Mouse (Mus musculus): ENCODE measurements at regions not wholly inside any gene's neighbourhood (a gene's known extent, or its start where the extent isn't known, plus 50 kb on each side); places are given as distances from the start of the nearest gene placed in this dataset.

DNA sequence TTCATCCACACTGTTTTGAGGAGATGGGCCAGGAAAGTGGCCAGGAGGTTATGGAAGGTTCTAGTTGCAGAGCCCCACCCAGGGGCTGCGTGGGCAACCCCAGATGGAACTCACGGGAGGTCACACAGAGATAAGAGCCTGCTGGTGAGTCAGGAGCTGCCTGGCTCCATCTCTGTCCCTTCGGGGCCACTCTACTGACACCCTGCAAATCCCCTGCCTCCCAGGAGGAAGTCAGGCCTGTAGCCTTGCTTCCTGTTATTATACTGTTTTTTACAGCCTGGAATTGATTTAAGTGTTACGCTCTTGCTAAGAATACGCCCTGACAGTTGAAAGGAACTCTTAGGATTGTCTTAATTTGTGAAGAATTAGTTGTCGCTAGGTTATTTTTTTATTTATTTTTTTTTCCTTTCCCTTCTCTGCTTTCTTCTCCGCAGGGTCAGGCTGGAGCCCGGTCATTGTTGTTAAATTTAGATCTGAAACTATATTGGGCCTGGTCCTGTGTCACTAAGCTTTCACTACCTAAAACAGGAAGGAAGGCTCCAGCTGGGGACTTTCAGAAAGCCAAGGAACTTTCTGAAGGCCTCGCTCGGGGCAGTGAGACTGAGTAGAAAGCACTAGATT is 497.9 kb downstream of the Med13l start:
- no peak for DNase-seq (ENCODE audit: low read depth, low spot score)

- no peak for DNase-seq (ENCODE audit: low read depth, low spot score)
Measured at GRCm38 (mm10) chr5:119059223-119059622, 498.7 kb downstream of the Med13l start.

- no peak for DNase-seq (ENCODE audit: low read depth, low spot score)
Measured at GRCm38 (mm10) chr5:119060886-119061285, 500.4 kb downstream of the Med13l start.

DNA sequence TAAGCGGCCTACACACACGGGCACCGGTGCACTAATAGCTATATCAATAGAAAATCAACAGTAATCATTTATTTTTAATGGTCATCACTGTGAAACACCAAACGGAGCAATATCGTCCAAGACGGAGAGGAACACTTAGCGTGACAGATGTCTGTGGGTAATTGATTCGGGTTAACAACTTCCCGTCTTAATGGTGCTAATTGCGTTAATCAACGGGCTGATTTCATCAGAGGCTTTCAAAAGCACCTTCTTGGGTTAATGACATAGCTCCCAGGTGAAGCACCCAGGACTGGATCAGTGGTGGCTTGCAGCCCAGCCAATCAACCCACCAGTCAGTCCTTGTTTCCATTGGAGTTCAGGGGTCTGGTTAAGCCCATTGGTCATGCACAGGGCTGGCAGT is 502.0 kb downstream of the Med13l start:
- DNase-seq (ENCODE audit: low read depth, low spot score): no peak

- no peak for DNase-seq (ENCODE audit: low read depth, low spot score)
Measured at GRCm38 (mm10) chr5:119066666-119067065, 506.2 kb downstream of the Med13l start.

GRCm38 (mm10) chr5:119069765-119070333 is 509.4 kb downstream of the Med13l start:
- DNase-seq (ENCODE audit: low read depth, low spot score): no peak

DNA sequence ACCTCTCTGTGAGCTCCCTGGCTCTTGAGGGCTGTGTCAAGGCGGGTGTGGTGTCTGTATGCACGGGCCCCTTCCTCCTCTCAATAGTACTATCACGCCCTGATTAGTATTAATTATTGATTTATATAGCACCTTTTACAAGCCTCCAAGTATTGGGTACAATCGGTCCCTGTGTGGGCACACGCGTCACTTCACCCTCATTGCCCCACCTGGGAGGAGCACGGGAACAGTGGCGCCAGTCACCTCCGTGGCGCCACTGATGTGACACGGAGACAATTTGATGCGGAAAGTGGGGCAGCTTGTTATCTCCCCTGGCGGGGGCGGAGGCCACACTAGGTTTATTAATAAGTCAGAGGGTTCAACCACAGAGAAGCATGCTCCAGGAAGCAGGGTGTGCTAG is 512.2 kb downstream of the Med13l start:
- no peak for DNase-seq (ENCODE audit: low read depth, low spot score)

GRCm38 (mm10) chr5:119080747-119081146 is 520.3 kb downstream of the Med13l start:
- no peak for DNase-seq (ENCODE audit: low read depth, low spot score)

DNA sequence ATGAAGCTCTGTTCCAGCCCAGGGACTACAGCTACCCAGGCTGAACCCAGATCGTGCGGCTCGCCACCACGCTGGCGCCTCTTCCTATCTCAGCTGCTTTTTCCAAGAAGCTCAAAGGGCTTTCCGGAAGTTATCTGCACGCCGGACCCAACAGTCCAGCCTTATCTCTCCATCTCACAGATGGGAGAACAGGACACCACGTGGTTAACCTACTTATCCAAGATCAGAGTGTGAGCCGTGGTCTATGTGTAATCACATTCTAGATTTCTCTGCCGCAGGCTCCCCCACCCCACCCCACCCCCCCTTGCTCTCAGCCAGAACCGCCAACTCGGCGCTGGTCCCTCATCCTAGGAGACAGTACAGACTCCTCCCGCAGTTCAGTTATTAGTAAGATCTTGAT is 522.4 kb downstream of the Med13l start:
- DNase-seq (ENCODE audit: low read depth, low spot score): no peak

- no peak for DNase-seq (ENCODE audit: low read depth, low spot score)
Measured at GRCm38 (mm10) chr5:119097576-119098193, 537.2 kb downstream of the Med13l start.

GRCm38 (mm10) chr5:119099817-119100216 is 539.3 kb downstream of the Med13l start:
- DNase-seq (ENCODE audit: low read depth, low spot score): no peak

DNA sequence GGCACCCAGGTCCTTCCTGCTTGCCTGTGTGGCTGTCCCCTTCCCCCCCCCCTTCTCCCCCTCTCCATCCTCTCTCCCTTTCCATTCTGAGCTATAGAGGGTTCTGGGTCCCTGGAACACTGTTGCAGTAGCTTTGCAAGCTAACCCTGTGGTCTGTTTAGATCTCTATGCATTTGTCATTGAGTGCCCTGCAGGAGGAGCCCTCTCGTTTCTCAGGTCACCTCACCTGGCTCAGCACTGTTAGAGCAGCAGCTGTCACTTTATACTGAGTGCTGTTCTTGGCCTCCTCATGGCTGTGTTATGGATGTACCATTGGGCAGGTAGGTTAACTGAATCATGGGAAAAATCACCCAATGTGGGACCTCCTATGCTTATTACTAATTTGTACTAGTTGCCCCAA is 543.0 kb downstream of the Med13l start:
- DNase-seq (ENCODE audit: low read depth, low spot score): no peak

GRCm38 (mm10) chr5:119107898-119108297 is 547.4 kb downstream of the Med13l start:
- DNase-seq (ENCODE audit: low read depth, low spot score): no peak

DNA sequence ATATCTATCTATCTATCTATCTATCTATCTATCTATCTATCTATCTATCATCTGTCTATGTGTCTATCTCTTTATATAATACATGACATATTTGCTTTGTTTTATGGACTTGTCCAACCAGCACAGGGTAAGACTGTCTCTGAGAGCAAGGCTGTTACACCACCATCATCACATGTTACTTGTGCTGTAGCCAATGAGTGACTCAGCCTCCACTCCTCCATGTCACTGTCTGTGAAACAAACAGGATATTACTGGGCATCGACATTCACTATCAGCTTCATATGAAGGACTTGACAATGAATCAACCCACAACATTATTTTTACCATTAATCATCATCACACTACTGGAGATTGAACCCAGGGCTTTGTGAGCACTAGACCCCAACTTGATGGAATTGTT is 549.0 kb downstream of the Med13l start:
- DNase-seq (ENCODE audit: low read depth, low spot score): no peak

GRCm38 (mm10) chr5:119114074-119114473 is 553.6 kb downstream of the Med13l start:
- DNase-seq (ENCODE audit: low read depth, low spot score): no peak

GRCm38 (mm10) chr5:119125745-119126144 is 544.7 kb upstream of the Tbx3 start:
- DNase-seq (ENCODE audit: low read depth, low spot score): no peak

DNA sequence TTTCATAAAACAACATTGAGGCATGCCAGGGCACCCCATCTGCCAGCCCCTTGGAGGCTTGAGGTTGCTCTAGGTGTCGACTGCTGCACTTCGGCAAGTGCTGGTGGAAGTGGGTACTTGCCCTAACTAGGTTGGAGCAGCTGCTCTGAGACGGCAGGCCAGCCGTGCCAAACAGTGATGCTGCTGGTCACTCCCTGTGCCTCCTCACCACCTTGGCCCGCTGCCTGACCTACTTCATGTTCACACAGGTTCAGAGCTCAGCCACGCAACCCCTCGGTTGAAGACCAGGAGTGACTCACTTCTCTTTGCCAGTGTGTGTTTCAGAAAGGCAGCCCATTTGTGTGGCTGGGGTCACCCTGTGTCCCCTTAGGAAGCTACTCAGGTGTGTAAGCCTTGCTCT is 540.3 kb upstream of the Tbx3 start:
- DNase-seq (ENCODE audit: low read depth, low spot score): no peak

GRCm38 (mm10) chr5:119131461-119131860 is 539.0 kb upstream of the Tbx3 start:
- no peak for DNase-seq (ENCODE audit: low read depth, low spot score)

- DNase-seq (ENCODE audit: low read depth, low spot score): no peak
Measured at GRCm38 (mm10) chr5:119133378-119133777, 537.1 kb upstream of the Tbx3 start.

DNA sequence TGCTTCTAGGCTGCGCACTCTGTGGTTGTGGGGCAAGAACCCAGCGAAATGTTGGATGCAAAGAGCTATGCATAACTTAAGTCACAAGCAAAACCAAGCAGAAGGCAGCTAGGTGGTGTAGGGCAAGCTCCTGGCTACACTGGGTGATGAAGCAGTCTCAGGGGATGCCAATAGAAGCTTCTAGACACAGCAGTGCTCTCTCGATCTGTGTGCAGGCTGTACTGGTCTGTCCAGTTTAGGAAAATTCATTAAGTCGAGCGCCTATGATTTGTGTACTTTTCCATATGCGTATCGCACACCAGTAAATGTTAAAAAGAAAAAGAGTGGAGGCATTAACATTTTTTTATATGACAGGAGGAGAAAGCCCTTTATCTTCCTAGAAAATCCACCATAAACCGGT is 533.6 kb upstream of the Tbx3 start:
- no peak for DNase-seq (ENCODE audit: low read depth, low spot score)

- no peak for DNase-seq (ENCODE audit: low read depth, low spot score)
Measured at GRCm38 (mm10) chr5:119137409-119137808, 533.1 kb upstream of the Tbx3 start.

- DNase-seq (ENCODE audit: low read depth, low spot score): no peak
Measured at GRCm38 (mm10) chr5:119137821-119138221, 532.6 kb upstream of the Tbx3 start.

GRCm38 (mm10) chr5:119138293-119138692 is 532.2 kb upstream of the Tbx3 start:
- DNase-seq (ENCODE audit: low read depth, low spot score): no peak
